Mouse (Mus musculus) v-Abl transformed pro-B cells (cell line): ENCODE results near the gene Prcd.

Experiments used
- in situ Hi-C, 2 experiments: fragments of 400-800 bp; cut with MboI; formaldehyde crosslinking; loops; one replicate each; pipeline ENCODE4 v1.15.1; 2025; ENCODE audit not compliant: unreplicated experiment in 2 of 2

Gene Prcd

DNA sequence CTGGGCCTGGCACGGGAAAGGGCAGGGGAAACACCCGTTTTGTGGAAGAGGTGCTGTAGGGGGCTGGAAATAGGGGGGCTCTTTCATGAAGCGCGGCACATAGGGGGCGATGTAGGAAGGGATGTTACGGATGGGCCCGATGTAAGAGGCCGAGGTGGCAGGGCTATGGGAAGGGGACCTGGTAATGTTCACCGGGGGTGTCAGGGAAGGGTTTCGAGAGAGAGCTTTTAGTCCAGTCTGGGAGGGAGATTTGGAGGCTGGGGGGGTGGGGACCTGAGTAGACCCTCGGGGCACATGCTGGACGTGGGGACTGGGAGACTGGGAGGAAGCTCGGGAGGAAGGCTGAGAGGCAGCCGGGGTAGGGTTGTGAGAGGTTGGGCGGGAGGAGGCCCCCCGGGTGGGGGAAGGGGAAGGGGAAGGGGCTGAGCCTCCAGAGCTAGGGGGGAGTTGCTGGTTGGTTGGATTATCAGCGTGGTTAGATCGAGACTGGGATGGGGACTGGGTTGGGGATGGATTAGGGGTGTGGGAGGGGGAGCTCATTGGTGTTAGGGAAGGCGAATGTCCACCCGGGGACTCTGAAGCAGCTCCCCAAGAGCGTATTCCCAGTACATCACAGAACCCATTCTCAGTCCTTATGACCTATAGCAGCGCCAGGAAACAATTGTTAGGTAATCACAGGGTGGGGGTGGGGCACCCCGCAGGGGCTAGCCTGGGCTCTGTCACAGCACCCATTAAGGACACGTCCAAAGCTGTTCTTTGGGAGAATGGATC is 27.2 kb downstream of the Prcd start:
- in situ Hi-C loops: no loop called here

DNA sequence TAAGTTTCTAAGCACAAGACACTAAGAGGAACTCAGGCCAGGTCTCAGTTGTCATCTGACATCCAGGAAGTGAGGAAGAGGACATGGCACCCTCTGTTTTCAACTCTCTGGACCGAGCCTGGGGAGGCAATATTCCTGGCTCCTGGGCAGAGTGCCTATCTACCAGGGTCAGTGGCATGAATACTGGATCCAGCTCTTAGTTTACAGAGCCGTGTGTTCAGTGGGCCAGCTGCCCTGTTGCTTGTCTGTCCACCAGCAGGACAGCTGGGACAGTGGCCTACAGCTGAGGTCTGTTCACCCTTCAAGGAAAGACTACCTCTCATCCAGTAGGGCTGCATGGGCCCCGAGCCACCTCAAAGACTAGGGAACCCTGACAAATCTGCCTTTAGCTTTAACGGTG is 27.8 kb downstream of the Prcd start:
- in situ Hi-C loops: no loop called here

DNA sequence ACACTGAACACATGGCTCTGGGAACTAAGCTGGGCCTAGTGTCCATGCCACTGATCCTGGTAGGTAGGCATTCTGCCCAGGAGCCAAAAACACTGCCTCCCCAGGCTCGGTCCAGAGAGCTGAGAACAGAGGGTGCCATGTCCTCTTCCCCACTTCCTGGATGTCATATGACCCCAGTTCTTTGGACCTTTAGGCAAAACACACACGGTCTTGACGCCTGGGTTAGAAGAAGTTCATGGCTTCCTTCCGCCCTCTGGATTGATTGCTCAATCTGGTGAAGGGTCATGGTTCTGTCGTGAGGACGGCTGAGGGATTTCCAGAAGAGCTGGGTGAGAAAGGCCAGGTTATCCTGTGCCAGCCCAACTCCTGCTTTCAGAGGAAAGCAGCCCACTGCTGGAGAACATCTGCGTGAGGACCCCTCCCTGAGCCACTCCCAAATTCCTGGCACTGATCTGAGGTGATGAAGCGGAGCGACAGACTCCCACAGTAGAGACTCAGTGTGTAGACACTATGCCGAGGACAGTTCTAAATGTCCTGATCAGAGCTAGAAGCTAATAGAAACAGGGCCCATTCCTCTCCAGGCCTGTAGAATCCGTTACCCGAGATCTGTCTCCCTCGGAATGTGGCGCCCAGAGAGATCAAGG is 29.3 kb downstream of the Prcd start:
- in situ Hi-C loops: no loop called here

- in situ Hi-C loops: no loop called here
Measured at GRCm38 (mm10) chr11:116683777-116684176, 30.4 kb downstream of the Prcd start.

GRCm38 (mm10) chr11:116685729-116686128 is 32.4 kb downstream of the Prcd start:
- in situ Hi-C loops: no loop called here

DNA sequence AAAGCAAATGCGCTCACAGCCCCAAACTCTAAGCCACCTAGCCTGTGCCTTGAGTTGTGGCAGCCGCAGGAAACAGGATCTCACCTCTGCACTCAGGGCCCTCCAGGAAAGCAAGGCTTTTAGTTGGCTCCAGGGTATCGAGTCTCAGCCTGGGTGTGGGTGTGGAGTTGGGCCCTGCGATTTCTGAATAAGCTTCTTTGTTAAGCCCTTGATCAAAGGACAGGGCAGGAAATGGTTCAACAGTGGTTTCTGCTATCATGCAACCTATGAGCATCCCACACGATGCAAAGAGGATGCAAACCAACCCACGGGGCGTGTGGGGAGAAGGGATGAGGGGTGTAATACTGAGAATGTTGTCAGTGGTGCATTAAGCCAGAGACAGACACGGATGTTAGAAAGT is 34.6 kb downstream of the Prcd start:
- in situ Hi-C loops: no loop called here

GRCm38 (mm10) chr11:116689622-116690021 is 36.3 kb downstream of the Prcd start:
- in situ Hi-C loops: no loop called here

DNA sequence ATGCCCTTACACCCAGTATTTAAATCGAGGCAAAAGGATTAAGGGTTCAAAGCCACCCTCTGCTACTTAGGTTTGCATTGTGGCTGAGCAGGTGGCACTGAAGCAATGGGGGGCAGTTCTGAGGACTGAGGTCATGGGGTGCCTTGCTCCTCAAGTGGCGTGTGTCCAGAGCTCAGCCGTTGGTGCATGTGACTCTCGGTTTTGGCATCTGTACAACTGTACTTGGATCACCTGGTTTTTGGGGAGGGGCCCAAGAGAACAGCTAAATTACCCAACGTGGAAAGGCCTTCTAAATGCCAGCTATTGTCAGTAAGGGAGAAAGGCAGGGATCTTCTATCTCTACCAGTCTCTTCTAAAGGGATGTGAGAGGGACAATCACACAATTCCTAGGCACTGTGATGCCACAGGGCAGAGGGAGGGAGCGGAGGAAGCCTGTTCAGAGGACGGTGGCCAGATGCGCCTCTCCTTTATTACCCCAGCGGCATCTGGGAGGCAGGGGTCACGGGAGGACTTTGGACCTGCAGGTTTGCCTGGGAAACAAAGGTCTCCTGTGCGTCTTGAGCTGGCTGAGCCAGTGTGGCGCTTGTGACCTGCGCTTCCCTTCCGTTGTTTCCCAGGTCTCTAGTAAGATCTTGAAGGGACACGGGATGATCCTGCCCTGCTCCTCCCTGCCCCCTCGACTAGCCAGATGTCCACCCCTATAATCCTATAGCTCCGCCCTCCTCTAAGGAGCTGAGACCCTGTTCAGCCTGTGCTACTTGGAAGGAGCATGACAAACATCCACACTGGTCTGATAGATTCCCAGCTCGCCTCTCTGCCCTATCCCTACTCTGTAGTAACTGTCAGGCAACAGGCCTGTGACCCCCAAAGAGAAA is 37.6 kb downstream of the Prcd start:
- in situ Hi-C loops: no loop called here

DNA sequence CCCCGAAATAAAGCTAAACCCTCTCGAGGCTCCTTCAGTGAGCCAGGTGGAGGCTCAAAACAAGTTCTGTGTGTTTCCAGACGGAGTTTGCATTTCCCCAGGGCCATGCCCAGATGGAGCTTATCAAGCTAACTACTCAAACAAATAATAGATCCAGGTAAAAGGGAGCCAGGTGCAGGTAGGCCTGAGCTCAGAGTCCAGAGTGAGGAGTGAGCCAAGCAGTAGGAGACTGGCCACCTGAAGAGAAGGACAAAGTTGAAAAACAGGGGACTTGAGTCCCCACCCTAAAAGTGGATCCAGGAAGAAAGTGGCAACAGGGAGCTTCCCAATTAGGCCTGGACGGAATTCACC is 40.5 kb downstream of the Prcd start:
- in situ Hi-C loops: no loop called here

- in situ Hi-C loops: no loop called here
Measured at GRCm38 (mm10) chr11:116694250-116695193, 41.2 kb downstream of the Prcd start.

GRCm38 (mm10) chr11:116695194-116695880 is 42.0 kb downstream of the Prcd start:
- in situ Hi-C loops: no loop called here

DNA sequence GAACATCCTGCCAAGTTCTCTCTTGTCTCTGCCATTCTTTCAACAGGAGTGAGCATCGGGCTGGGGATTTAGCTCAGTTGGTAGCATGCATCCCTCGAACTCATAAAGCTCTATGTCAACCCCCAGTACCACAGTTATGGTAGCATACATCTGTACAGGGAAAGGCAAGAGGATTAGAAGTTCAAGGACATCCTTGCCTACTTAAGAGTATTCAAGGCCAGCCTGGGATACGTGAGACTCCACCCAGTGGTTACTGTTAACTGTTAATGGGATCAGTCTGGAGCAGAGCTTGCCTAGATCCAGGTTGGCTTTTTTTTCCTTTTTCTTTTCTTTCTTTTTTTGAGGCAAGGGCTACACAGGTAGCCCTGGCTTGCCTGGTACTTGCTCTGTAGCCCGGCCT is 43.1 kb downstream of the Prcd start:
- in situ Hi-C loops: no loop called here

DNA sequence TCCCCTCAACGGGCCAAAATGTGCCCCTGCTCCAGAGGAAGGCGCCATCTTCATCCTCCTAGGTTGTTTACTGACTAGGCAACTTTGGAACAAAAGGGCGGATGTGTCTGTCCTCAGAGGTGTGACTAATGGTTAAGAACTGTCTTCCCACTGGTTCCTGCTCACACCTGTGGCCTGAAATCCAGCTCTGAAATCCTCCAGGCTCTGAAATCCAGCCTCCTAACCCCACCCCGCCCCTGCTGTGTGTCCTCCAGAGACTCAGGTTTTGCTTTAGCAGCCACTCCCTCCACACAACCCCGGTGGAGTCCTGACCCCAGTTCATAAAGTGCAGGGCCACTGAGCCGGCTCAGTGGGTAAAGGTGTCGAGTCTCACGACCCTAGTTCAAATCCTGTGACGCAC is 44.2 kb downstream of the Prcd start:
- in situ Hi-C loops: no loop called here

GRCm38 (mm10) chr11:116701377-116701841 is 48.1 kb downstream of the Prcd start:
- in situ Hi-C loops: no loop called here

- in situ Hi-C loops: no loop called here
Measured at GRCm38 (mm10) chr11:116704336-116705035, 51.2 kb downstream of the Prcd start.

- in situ Hi-C loops: no loop called here
Measured at GRCm38 (mm10) chr11:116705204-116705608, 51.9 kb downstream of the Prcd start.

- in situ Hi-C loops: no loop called here
Measured at GRCm38 (mm10) chr11:116706363-116706762, 53.0 kb downstream of the Prcd start.

- in situ Hi-C loops: no loop called here
Measured at GRCm38 (mm10) chr11:116710171-116710570, 56.8 kb downstream of the Prcd start.

DNA sequence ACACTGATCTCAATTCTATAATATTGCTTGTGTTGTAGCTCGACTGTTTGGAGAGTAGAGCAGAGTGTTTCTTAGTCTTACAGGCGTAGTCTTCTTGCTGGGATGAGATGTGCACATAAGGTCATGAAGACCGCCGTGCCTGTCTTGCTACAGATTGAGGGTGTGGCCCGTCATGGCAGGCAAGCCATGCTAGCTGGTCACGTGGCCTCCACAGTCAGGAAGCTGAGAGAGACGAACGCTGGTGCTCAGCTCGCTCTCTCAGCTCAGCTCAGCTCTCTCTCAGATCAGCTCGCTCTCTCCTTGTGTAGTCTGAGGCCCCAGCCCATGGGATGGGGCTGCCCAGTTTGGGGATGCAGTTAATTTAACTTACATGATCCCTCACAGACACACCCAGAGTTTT is 57.5 kb downstream of the Prcd start:
- in situ Hi-C loops: no loop called here
